Mouse (Mus musculus): ENCODE results near the gene Acbd4.

Gene Acbd4

DNA sequence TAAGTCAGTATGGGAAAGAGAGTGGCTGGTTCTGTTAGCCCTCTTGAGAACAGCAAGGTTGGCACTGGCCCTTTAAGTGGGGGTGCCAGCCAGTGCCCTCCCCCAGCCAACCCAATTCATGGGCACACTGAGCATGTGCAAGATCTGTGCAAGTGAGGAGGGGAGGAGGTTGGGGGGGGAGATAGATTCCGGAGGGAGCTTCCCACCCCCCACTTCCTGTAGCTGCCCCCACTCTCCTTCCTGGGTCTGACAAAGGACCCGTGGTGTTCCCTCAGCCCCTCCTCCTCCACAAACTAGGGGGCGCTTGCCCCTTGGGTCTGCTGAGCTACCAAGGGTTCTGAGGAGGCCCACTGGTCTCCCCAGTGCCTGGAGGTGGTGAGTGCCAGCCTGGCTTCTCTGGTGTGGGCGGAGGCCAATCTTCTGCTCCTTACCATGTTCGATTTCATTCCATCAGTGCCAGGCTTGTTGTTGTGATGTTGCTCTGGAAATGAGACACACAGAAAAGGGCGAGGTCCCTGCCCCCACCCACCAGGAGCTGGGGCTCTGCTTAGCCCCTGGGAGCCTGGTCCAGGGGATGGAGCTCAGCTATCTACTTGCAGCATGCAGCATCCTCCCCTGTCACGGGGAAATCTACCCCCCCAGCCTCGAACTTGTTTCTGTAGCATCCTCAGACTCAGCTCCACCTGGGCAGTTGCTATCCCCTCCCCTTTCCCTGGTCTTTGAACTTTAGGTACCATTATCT lies 41.1 kb downstream of the Acbd4 start:
- DNase-seq, result peak; percentile 95

DNA sequence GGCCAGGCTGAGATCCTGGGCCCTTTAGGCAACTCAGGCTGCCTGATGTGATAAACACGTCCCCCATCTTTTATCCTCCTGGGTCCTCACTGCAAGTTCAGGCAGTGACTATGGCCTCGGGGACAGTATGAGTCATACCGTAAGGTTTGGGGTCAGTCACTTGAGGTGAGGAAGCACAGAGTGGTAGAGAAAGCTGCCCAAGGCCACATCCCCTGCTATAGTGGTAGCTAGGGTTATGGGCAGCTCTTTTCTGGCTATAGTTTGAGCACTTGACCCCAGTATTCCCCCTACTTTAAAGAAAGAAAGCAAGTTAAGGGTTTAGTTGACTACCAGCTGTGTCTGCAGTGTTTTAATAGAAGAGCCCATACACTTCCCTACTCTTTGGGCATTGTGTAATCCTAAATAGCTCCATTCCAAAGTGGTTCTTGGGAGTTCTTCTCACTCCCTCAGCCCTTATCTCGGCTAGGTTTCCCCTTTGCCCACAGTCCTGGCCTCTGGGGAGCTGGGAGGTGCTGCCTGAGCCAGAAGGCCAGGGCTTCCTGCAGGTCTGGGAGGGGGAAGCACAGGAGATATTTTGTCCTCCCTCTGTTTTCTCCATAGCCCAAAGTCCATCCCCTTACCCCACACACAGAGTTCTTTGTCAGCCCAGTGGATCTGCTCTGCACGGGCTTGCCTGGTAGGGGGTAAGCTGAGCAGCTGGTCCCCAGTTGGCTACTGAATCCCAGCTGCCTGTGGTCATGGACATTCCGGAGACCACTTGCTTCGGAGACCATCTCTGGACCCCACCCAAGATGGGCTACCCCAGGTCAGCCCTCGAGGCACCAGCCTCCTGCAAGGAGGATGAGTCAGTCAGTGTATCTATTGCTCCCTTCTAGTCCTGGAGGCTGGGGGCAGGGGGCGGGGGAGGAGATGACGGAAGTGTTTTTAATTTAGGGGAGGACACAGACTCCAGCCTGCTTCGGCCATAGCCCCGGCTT lies 43.1 kb downstream of the Acbd4 start:
- no peak for DNase-seq

DNA sequence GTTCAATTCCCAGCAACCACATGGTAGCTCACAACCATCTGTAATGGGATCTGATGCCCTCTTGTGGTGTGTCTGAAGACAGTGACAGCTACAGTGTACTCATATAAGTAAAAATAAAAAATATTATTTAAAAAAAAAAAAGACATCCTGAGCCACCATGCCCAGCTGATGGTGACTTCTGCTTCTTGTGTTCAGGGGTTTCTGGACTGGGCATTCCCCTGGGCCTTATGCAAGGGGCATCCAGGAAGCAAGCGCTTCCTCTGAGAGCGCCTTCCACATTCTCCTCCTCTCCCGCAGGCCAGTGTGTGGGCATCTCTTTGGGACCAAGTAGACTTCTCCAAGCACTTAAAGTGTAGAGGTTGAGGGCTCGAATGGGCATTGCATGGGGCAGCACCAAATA lies 44.9 kb downstream of the Acbd4 start:
- DNase-seq, result no peak

DNA sequence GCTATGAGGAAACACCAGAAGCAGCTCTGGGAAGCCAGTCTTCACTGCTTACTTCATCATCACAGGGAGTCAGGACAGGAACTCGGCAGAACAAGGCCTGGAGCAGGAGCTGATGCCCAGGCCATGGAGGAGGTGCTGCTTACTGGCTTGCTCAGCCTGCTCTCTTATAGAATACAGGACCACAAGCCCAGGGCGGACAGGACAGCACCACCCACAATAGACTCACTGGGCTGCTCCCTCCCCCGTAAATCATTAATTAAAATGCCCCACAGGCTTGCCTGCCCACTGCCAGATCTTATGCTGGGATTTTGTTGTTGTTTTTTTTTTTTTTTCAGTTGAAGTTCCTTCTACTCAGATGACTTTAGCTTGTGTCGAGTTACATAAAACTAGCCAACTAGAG lies 46.3 kb downstream of the Acbd4 start:
- DNase-seq, result no peak

DNA sequence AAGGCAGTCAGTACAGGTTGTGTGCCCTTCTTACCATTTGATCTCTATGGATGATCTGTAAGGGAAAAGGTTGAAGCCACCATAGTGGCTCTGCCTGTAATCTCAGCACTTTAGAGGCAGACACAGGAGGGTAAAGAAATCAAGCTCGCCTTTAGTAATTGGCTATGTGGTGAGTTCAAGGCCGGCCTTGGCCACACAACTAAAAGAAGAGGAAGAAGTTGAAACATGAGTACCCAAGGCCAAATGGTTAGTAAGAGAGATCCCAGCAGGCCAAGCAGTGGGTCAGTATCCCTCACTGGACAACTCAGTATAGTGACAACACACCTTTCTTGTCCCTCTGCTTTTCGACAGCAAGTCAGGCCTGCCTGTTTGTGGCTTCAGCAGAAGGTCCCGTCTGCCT lies 48.3 kb downstream of the Acbd4 start:
- DNase-seq, result no peak

DNA sequence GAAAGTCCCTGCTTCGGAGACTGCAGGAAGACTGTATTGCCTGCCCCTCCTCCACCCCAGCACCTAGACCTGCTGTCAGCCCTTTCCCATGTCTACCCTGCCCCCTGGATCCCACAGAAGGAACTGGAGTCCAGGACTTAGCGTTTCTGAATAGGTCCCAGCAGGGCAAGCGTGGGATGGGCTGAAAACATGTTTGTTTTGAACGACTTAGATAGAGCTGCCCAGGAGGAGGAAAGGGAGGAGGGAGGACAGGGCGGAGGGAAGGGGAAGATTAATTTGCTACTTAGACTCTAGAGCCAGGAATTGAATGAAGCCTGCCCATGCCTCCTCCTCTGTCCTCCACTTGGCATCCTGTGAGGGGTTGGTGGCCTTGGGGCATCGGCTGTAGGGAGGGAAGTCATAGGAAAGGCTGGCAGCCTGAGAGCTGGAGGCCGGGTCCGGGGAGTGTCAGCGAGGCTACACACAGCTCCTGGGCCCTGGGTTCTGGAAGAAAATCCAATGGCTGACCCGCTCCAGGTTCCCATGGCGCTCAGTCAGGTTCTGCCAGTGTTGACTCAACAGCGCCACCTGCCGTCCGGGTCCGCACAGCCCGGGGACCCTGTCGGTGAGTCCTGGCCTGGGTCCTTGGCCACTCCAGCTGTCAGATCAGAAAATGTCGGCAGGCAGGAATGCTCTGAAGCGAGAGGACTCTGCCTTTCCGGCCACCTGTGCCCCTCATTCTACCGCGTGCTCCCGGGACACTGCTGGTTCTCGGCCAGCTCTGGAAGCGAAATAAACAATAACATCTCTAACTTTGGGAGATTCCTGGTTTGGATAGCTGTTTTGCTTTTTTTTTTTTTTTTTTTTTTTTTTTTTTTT lies 57.4 kb downstream of the Acbd4 start:
- DNase-seq, result peak; percentile 91

DNA sequence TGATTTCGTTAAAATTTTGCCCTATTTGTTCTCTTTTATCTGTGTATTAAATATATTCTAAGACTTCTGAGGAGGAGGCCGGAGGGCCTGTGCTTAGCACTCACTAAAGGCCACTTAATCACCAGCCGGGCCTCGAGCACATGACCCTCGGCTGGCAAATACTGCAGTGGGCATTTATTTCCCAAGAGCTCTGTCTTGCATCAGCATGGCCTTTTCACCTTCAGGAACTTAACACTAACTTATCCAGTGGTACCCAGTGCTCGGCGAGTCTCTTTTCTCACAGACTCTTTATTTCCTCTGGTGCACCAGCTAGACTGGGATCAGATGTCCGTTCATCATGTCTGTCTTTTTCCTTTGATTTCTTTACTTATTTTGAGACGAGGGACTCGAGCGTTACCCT lies 59.3 kb downstream of the Acbd4 start:
- no peak for DNase-seq

DNA sequence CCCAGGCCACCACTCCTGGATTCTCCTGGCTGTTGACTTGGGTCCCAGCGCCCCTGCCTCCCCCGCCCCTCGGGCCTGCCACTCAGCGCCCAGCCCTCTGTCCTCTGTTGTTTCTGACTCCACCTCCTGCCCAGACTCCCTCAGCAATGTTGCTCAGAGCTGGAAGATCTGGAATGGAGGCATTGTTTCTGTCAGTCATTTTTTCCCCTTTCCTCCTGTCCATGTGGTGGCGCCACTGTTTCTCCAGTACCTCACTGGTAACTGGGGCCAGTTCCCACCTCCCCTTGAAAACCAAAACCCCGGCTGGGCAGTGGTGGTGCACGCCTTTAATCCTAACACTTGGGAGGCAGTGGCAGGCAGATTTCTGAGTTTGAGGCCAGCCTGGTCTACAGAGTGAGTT lies 60.0 kb downstream of the Acbd4 start:
- DNase-seq, result no peak
